Mouse (Mus musculus) liver, embryonic 13.5 days (tissue): ENCODE results near the gene Galnt9. TPM values are rescaled to one million over a fixed set of nuclear protein-coding genes. Genes with fewer than 3 reads are reported as not detected.

Experiments used
- ATAC-seq: fragments of 200-750 bp; cut with Nextera tagmentation; 2 replicates; pipeline ENCODE4 v1.8.0; 2017; ENCODE audit warnings: low read depth, mild to moderate bottlenecking, moderate number of reproducible peaks, moderate library complexity
- DNase-seq: peaks from one replicate; pipeline ENCODE4 v3.0.0; 2022
- H3K27ac ChIP-seq: fragments of 300-500 bp; sonication (generic); 2 replicates; pipeline ENCODE4 v1.5.1; 2015; ENCODE audit warnings: moderate library complexity, mild to moderate bottlenecking, inconsistent platforms
- H3K27me3 ChIP-seq: fragments of 300-500 bp; sonication (generic); 2 replicates; pipeline ENCODE4 v1.6.1; 2015; ENCODE audit warnings: mild to moderate bottlenecking, inconsistent platforms
- H3K36me3 ChIP-seq: fragments of 300-500 bp; sonication (generic); 2 replicates; pipeline ENCODE4 v1.6.1; 2015; ENCODE audit warnings: mild to moderate bottlenecking, inconsistent platforms
- H3K4me1 ChIP-seq: fragments of 300-500 bp; sonication (generic); replicated peaks from 2 replicates; pipeline ENCODE4 v1.6.1; 2015; ENCODE audit warnings: inconsistent platforms
- H3K4me2 ChIP-seq: fragments of 300-500 bp; sonication (generic); 2 replicates; pipeline ENCODE4 v1.6.1; 2015; ENCODE audit warnings: inconsistent platforms, mild to moderate bottlenecking, moderate library complexity
- H3K4me3 ChIP-seq: fragments of 300-500 bp; sonication (generic); replicated peaks from 2 replicates; pipeline ENCODE4 v1.5.1; 2015; ENCODE audit warnings: mild to moderate bottlenecking, inconsistent platforms
- H3K9ac ChIP-seq: fragments of 300-500 bp; sonication (generic); 2 replicates; pipeline ENCODE4 v1.6.1; 2015; ENCODE audit warnings: mild to moderate bottlenecking, inconsistent platforms
- H3K9me3 ChIP-seq: fragments of 300-500 bp; sonication (generic); replicated peaks from 2 replicates; pipeline ENCODE4 v1.6.1; 2016; ENCODE audit warnings: inconsistent platforms
- WGBS: fragments of 180-500 bp; shearing (Covaris S2); methylation state at CpG from one replicate; pipeline ENCODE4 v1.1.7; 2015; ENCODE audit not compliant: insufficient replicate concordance; 5-methylcytosine and 5-hydroxymethylcytosine counted together
- polyA plus RNA-seq: library from polyadenylated mRNA; unstranded; fragments of >200 nt; fragmentation: Nextera tagmentation; extraction: Ambion mirVana; gene quantifications from 2 replicates; pipeline ENCODE4 v1.2.1, GENCODE M21; 2015

Gene Galnt9
- polyA plus RNA-seq, 1 experiment from 2014 or later = not detected

GRCm38 (mm10) chr5:110555198-110555597, 11.0 kb downstream of the Galnt9 start:
- no peak overlapping the region for H3K4me2 ChIP-seq
- no peak overlapping the region for H3K27ac ChIP-seq
- no peaks in the 10 kb centered on the region for H3K27me3 ChIP-seq
- H3K4me1 ChIP-seq = no peaks in the 10 kb centered on the region
- no peaks in the 10 kb centered on the region for H3K36me3 ChIP-seq
- no peaks in the 10 kb centered on the region for H3K9me3 ChIP-seq
- WGBS = 31% methylated on average over 2 of the region's 2 CpGs
- DNase-seq (no peak), ATAC-seq (no peak)
- no peak overlapping the region for H3K4me3 ChIP-seq
- no peak overlapping the region for H3K9ac ChIP-seq

GRCm38 (mm10) chr5:110558368-110558767, 14.2 kb downstream of the Galnt9 start:
- ATAC-seq (no peak), DNase-seq (no peak)
- Histone ChIP-seq H3K4me3 (no peak overlapping the region), H3K36me3 (no peaks in the 10 kb centered on the region), H3K9me3 (no peaks in the 10 kb centered on the region), H3K27me3 (no peaks in the 10 kb centered on the region), H3K9ac (no peak overlapping the region), H3K4me1 (no peaks in the 10 kb centered on the region), H3K27ac (no peak overlapping the region), H3K4me2 (no peak overlapping the region)
- 11% methylated on average over 8 of the region's 8 CpGs for WGBS

GRCm38 (mm10) chr5:110559679-110560078, 15.5 kb downstream of the Galnt9 start:
- Histone ChIP-seq H3K4me2 (no peak overlapping the region), H3K27ac (no peak overlapping the region), H3K27me3 (no peaks in the 10 kb centered on the region), H3K4me3 (no peak overlapping the region), H3K36me3 (no peaks in the 10 kb centered on the region), H3K4me1 (no peaks in the 10 kb centered on the region), H3K9me3 (no peaks in the 10 kb centered on the region), H3K9ac (no peak overlapping the region)
- ATAC-seq = no peak
- no peak for DNase-seq
- WGBS = 62% methylated on average over 8 of the region's 8 CpGs

- DNase-seq = no peak
- no peaks in the 10 kb centered on the region for H3K27me3 ChIP-seq
- no peak overlapping the region for H3K4me2 ChIP-seq
- no peak for ATAC-seq
- H3K9me3 ChIP-seq = no peaks in the 10 kb centered on the region
- no peaks in the 10 kb centered on the region for H3K36me3 ChIP-seq
- WGBS = 56% methylated on average over 16 of the region's 16 CpGs
- H3K4me1 ChIP-seq = peaks cover 20% of the 10 kb centered on the region
- H3K27ac ChIP-seq = no peak overlapping the region
- H3K9ac ChIP-seq = no peak overlapping the region
- H3K4me3 ChIP-seq = no peak overlapping the region
Measured at GRCm38 (mm10) chr5:110562741-110563326, 18.7 kb downstream of the Galnt9 start.

GRCm38 (mm10) chr5:110564986-110565644, 21.0 kb downstream of the Galnt9 start:
- Histone ChIP-seq H3K9me3 (no peaks in the 10 kb centered on the region), H3K27ac (no peak overlapping the region), H3K4me3 (no peak overlapping the region), H3K9ac (no peak overlapping the region), H3K4me2 (no peak overlapping the region), H3K4me1 (peaks cover 23% of the 10 kb centered on the region), H3K27me3 (no peaks in the 10 kb centered on the region), H3K36me3 (no peaks in the 10 kb centered on the region)
- DNase-seq (no peak), ATAC-seq (no peak)
- WGBS = 57% methylated on average over 4 of the region's 4 CpGs

GRCm38 (mm10) chr5:110567547-110567946, 23.4 kb downstream of the Galnt9 start:
- WGBS = 40% methylated on average over 2 of the region's 2 CpGs
- no peak overlapping the region for H3K4me3 ChIP-seq
- H3K27ac ChIP-seq = peak overlapping the region; percentile 1; the same call in 1 of the 2 replicates
- peaks cover 7% of the 10 kb centered on the region; the same call in 1 of the 2 replicates for H3K27me3 ChIP-seq
- ATAC-seq = peak; percentile 85
- H3K9ac ChIP-seq = no peak overlapping the region
- H3K4me2 ChIP-seq = 0 out of 2 replicates have a peak overlapping the region, but pooled peaks have one; percentile 11
- H3K36me3 ChIP-seq = no peaks in the 10 kb centered on the region
- H3K9me3 ChIP-seq = no peaks in the 10 kb centered on the region
- peak; percentile 10 for DNase-seq
- peaks cover 23% of the 10 kb centered on the region for H3K4me1 ChIP-seq

GRCm38 (mm10) chr5:110574888-110575287, 30.7 kb downstream of the Galnt9 start:
- Histone ChIP-seq H3K27ac (no peak overlapping the region), H3K9me3 (no peaks in the 10 kb centered on the region), H3K27me3 (peaks cover 10% of the 10 kb centered on the region; the same call in 1 of the 2 replicates), H3K4me1 (no peaks in the 10 kb centered on the region), H3K4me3 (no peak overlapping the region), H3K4me2 (no peak overlapping the region), H3K36me3 (no peaks in the 10 kb centered on the region), H3K9ac (no peak overlapping the region)
- DNase-seq (no peak), ATAC-seq (no peak)
- 50% methylated on average over 6 of the region's 6 CpGs for WGBS

GRCm38 (mm10) chr5:110579296-110579695, 35.1 kb downstream of the Galnt9 start:
- 63% methylated on average over 4 of the region's 4 CpGs for WGBS
- ATAC-seq = no peak
- no peaks in the 10 kb centered on the region for H3K9me3 ChIP-seq
- no peak overlapping the region for H3K9ac ChIP-seq
- no peak overlapping the region for H3K4me3 ChIP-seq
- no peak for DNase-seq
- H3K4me2 ChIP-seq = no peak overlapping the region
- no peak overlapping the region for H3K27ac ChIP-seq
- H3K36me3 ChIP-seq = no peaks in the 10 kb centered on the region
- H3K4me1 ChIP-seq = no peaks in the 10 kb centered on the region
- H3K27me3 ChIP-seq = no peaks in the 10 kb centered on the region; the same call in 1 of the 2 replicates

- Histone ChIP-seq H3K27ac (no peak overlapping the region), H3K27me3 (no peaks in the 10 kb centered on the region; the same call in 1 of the 2 replicates), H3K9ac (no peak overlapping the region), H3K9me3 (no peaks in the 10 kb centered on the region), H3K4me3 (no peak overlapping the region), H3K4me1 (no peaks in the 10 kb centered on the region), H3K4me2 (no peak overlapping the region), H3K36me3 (no peaks in the 10 kb centered on the region)
- ATAC-seq (no peak), DNase-seq (no peak)
- WGBS = 77% methylated on average over 19 of the region's 19 CpGs
Measured at GRCm38 (mm10) chr5:110580569-110581239, 36.5 kb downstream of the Galnt9 start.

- Histone ChIP-seq H3K4me1 (no peaks in the 10 kb centered on the region), H3K9ac (no peak overlapping the region), H3K36me3 (no peaks in the 10 kb centered on the region), H3K4me2 (no peak overlapping the region), H3K9me3 (no peaks in the 10 kb centered on the region), H3K27ac (no peak overlapping the region), H3K27me3 (no peaks in the 10 kb centered on the region; the same call in 1 of the 2 replicates), H3K4me3 (no peak overlapping the region)
- ATAC-seq (no peak), DNase-seq (no peak)
- WGBS = 41% methylated on average over 10 of the region's 10 CpGs
Measured at GRCm38 (mm10) chr5:110582647-110583538, 38.7 kb downstream of the Galnt9 start.

- Histone ChIP-seq H3K27me3 (no peaks in the 10 kb centered on the region), H3K4me3 (no peak overlapping the region), H3K4me2 (no peak overlapping the region), H3K27ac (no peak overlapping the region), H3K9me3 (no peaks in the 10 kb centered on the region), H3K36me3 (no peaks in the 10 kb centered on the region), H3K4me1 (no peaks in the 10 kb centered on the region), H3K9ac (no peak overlapping the region)
- DNase-seq (no peak), ATAC-seq (no peak)
Measured at GRCm38 (mm10) chr5:110587467-110587866, 43.3 kb downstream of the Galnt9 start.
